Mouse (Mus musculus) megakaryocyte, adult 5-6 weeks (primary cell): ENCODE measurements around the gene Fam84a. TPM values are rescaled to one million over a fixed set of nuclear protein-coding genes. Genes with fewer than 3 reads are reported as not detected.

Experiments used
- ATAC-seq: 2 replicates; pipeline ENCODE4 v1.8.0; 2016; ENCODE audit warnings: mild to moderate bottlenecking, inconsistent platforms; ENCODE audit not compliant: poor library complexity, severe bottlenecking
- total RNA-seq, 2 experiments: library from RNA; stranded (forward) in 1 of 2; stranded (reverse) in 1 of 2; fragments of 153-499, 151-499 nt in 1 of 2; fragments of 221-1000, 200-1000 nt in 1 of 2; gene quantifications; 2 replicates each; pipeline versions ENCODE4 v1.2.3 to v1.2.4; 2015 to 2017

The Fam84a gene
- total RNA-seq (2015) = 0.07 TPM in 1 of 2 replicates, not detected in the other
- total RNA-seq (2017) = not detected in 2 replicates

- no peak for ATAC-seq
These were observed at the start of gene Fam84a for GRCm38 (mm10) chr12:14151921-14152320. Gene Fam84a, minus strand, starts transcription at chr12:14152054.

- ATAC-seq = no peak
These were observed 43.6 kb upstream of the Fam84a start for GRCm38 (mm10) chr12:14195479-14195878.

DNA sequence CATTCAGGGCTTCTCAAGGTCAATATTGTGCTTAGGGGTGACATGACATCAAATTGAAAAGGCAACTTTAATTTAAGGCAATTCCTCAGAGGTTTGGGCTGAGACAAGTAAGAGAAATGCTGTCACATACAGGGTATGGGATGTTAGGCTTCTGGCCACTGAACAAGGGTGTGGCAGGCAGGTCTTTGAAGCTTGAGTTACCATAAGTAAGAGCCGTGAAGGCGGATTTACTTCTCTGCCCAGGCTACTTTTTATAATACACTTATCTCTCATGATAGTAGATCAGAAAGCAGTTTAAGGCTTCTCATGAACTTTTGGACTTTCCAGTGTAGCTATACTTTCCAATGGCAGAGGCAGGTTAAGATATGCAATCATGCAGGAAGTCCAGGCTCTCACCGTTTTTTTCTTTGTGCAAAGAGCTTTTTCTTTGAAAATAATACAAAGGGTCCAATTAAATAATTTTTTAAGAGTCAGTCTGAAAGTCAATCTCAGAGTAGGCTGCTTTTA is 34.9 kb upstream of the Fam84a start:
- no peak for ATAC-seq

- ATAC-seq = no peak
These were observed 13.9 kb upstream of the Fam84a start for GRCm38 (mm10) chr12:14165713-14166112.

GRCm38 (mm10) chr12:14164936-14165335 is 13.1 kb upstream of the Fam84a start:
- no peak for ATAC-seq

- ATAC-seq = no peak
These were observed 572 bp upstream of the Fam84a start for GRCm38 (mm10) chr12:14152426-14152825.

- no peak for ATAC-seq
These were observed 770 bp downstream of the Fam84a start for GRCm38 (mm10) chr12:14150936-14151631.

GRCm38 (mm10) chr12:14150568-14150909 is 1.3 kb downstream of the Fam84a start:
- no peak for ATAC-seq

DNA sequence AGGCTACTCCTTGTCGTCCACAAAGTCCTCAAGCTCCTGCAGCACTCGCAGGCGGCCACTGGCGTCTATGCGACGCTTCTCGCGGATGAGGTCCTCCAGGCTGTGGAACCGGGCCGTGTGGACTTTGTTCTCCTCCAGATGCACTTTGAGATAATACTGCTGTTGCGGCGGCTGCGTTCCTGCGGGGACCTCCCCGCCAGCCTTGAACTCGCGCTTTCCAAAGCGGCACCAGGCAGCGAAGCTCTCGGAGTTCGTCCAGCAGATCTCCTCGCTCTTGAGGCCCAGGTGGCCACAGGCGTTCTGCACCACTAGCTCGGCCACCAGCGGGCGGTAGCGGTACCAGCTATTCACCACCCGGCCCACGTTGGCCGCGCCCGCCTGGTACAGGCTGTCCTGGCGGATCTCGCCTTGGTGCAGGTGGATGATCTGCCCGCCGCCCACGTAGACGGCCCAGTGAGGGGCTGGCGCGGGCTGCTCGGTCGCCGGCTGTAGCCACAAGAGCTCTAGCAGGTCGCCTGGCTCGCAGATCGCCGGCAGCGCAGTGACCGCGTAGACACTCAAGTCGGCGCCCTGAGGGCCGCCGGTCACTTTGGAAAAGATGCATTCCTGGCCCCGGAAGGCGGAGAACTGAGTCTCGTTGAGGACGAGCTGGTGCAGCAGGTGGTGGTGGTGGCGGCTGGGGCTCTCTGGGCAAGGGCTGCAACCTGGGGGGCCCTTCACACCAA is 1.8 kb downstream of the Fam84a start:
- no peak for ATAC-seq

- ATAC-seq = no peak
These were observed 2.6 kb downstream of the Fam84a start for GRCm38 (mm10) chr12:14149022-14149842.

DNA sequence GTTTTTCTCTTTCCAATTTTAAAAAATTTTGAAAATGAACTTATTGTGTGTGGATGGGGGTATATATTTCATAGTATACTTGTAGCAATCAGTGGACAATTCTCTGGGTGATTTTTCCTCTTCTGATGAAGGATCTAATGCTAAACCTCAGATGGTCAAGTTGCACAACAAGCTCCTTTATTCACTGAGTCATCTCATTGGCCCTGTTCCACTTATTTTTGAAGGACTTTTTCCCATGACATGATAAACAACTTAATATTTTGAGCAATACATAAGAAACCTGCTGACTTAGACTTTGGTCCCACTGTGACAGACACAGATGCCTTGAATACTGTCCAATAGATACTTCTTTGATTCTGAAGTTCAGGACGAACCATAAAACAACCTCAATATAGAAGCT is 14.8 kb downstream of the Fam84a start:
- no peak for ATAC-seq

DNA sequence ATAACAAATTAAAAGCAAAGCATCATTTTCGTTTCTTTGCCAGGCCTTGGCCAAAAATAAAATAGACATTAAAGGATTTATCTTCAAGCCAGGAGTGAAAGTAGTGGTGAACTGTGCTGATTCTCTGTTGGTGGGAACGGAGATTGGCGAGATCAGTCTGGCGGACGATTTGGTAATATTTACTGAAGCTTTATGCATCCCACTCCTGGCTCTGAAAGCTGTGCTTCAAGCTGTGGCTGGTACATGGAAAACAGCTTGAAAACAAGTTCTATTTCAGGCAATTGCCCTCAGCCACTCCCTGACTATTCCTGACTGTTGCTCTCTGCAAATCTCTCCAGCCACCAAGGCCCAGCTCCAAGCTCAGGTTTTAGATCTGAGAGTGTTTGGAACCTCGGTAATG is 37.1 kb downstream of the Fam84a start:
- no peak for ATAC-seq

DNA sequence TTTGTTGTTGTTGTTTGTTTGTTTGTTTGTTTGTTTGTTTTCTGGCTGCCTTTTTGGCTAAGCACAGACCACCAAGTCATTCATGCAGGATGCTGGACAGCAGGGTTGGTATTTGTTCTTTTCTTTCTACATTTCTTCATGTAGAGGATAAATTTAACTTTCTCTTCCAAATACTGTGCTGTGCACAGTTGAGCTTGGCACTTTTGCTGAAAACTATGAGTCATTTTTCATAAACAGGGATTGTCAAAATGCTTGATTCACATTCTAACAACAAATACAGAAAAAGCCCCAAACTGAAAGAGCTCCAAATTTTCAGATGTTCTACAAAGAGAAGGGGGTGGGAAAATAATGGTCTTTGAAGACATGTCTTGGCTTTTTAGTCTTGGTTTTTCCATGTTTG is 54.9 kb downstream of the Fam84a start:
- no peak for ATAC-seq
